Mouse (Mus musculus): ENCODE measurements around the gene Ttc21a.
A peak's percentile ranks its signal among the peaks of the same experiment; 100 is the strongest.

DNA sequence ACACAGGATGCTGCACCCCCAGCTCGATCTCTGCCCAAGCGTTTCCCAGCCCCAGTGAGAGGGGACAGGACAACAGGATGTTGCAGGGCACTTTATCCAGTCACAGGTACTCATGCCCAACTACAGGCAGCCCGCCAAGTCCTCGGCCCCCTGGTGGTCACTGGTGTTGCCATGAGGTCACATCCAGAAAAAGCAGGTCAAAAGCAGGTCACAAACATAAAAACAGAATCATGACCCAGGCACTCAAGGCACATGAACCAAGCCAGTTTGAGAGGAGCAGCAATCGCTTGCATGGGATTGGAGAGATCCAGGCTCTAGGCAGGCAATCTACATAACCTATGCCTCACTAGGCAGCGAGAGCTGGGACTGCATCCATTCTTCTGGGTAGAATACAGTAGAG lies 32.8 kb downstream of the Ttc21a start:
- TF ChIP-seq CTCF (IDR thresholded peaks at IDR 0.05; ENCODE audit: borderline replicate concordance, insufficient read depth, low read length), result peak; percentile 39; the same call in 1 of the 2 replicates
- TF ChIP-seq POLR2A (IDR thresholded peaks at IDR 0.05; ENCODE audit: low read depth, low read length), result no peak

Measured in embryonic fibroblast, embryonic 13.5 days (primary cell).